Mouse (Mus musculus) thymus, postnatal 10 days (tissue): ENCODE results near the gene Atp6v0b.

ENCODE experiments used
- DNase-seq, 2 experiments: peaks; one replicate each; pipeline ENCODE4 v3.0.0; 2021; ENCODE audit warnings: low spot score in 2 of 2

Gene Atp6v0b

DNA sequence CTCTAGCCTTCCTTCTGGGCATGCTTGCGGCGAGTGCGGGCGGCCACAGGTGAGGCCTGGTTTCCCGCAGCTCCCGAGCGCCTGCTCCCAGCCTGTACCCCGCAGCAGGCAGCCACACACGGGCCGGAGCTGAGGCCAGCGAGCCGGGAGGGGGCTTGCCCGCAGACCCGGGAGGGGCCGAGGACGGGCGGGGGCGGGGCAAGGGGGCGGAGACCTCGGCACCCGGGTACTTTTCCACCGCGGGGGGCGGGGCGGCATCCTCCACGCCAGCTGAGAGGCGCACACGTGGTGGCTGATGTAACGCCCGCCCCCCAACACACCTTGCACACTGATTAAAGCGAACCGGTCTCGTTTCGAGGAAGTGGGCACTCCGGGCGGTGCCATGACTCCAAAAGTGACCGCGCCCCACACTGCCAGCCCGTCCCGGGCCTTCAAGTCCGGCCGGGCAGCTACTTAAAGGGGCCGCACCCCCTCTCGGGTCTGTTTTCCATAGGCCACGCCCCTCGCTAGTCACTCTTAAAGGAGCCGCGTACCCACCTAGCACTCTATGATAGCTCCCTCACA is 50.8 kb downstream of the Atp6v0b start:
- DNase-seq = peak; percentile 75 to 84

DNA sequence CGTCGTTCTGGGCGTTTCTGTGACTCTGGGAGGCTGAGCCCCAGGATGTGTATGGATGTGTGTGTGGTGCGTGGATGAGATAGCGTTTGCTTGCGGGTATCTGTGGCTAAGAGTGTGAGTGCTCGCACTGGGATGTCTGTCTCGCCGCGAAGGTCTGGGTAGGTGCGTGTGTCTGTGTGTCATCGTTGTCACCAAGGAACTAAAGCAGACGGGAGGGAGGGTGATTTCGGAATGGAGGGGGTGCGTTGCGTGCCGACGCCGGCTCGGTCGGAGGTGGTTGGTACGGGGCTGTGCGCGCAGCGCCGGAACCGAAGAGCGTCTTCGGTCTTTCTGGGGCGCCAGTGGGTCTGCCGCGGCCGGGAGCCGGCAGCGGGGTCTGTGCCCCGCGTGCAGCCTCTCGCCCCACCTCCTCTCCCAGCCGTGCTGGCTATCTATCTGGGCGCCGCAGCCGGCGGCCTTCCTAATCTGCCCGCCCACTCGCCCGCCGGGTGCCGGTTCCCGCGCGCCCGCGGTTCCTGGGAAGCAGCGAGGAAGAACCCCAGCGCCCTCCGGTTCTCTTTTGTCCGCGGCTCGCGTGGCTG is 51.5 kb downstream of the Atp6v0b start:
- peak; percentile 5 to 9 for DNase-seq

DNA sequence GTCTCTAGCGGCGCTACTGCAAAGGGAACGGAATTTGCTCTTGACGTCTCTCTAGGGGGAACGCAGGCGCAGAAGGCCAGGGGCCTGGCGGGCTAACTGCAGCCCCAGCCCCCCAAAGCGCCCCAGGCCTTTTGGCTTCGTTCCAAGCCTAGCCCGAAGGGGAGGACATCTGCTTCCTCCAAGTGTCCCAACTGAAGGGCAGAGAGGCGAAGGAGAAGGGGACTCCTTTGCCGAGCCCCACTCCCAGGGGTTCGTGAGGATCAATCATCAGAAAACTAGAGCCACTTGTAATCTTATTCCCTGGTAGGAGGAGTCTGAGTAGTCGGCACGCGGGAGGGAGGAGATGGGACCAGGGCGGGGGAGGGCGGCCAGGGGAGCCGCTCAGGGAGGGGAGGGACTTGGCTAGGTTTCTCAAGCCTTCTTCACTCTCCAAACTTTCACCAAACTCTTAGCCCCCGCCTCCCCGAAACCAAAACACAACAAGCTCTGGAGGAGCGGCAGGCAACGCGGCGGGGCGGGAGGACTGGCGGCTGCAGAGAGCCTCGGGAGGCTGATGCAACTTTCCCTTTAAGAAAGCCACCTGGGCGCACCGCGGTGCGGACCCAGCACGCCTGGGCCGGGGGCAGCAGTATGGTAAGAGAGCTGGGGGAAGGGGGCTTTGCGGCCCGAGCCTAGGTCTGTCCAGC is 52.1 kb downstream of the Atp6v0b start:
- DNase-seq = peak; percentile 14 to 19

DNA sequence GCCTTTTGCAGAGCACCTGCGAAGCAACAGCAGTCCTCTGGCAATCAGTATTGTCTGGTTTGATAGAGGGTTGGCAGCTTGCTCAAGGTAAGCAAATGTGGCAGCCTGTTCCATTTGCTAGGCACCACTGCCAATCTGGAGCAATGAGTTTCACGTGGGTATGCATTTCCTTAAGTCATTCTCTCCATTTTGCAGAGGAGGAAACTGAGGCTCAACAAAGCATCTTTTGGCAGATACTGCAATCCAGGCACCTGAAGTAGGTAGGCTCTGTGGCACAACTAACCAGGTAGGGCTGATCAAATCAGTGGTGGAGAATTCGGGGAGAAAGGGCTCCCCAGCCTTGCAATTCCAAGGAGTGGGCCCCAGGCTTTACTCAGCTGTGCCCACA is 52.7 kb downstream of the Atp6v0b start, which contains the start of gene Slc6a9:
Gene Slc6a9, plus strand, starts transcription at position 50 of the 388 bp plus-strand sequence.
- no peak for DNase-seq
